Mouse (Mus musculus): Measurements from ENCODE around the gene Mon1b. TPM values are rescaled to one million over a fixed set of nuclear protein-coding genes. Genes with fewer than 3 reads are reported as not detected.

Gene Mon1b
- 11.4 and 14.3 TPM in 2 replicates for polyA plus RNA-seq (2015; fragmentation: Nextera tagmentation; extraction: Ambion mirVana)

GRCm38 (mm10) chr8:113634670-113635591, at the start of gene Mon1b:
TSS of gene Mon1b (plus strand) at chr8:113635587.
- WGBS, result under 1% methylated on average over 42 of the region's 42 CpGs
- Histone ChIP-seq H3K9ac (ENCODE audit: low read depth, low read length) (peak within 1 kb of the TSS; percentile 84), H3K4me3 (ENCODE audit: low read length) (peak within 1 kb of the TSS; percentile 75), H3K36me3 (ENCODE audit: control insufficient read depth, insufficient read depth, low read length) (peaks cover 4% of the 10 kb centered on the region; the same call in 1 of the 2 replicates), H3K9me3 (ENCODE audit: control insufficient read depth, low read length) (no peaks in the 10 kb centered on the region), H3K27ac (ENCODE audit: low read depth, low read length) (peak within 1 kb of the TSS; percentile 96), H3K4me2 (ENCODE audit: low read length) (peak within 1 kb of the TSS; percentile 98), H3K4me1 (ENCODE audit: control insufficient read depth, insufficient read depth, low read depth, low read length) (peaks cover 19% of the 10 kb centered on the region), H3K27me3 (replicated peaks; ENCODE audit: control insufficient read depth, insufficient read depth, low read length) (no peaks in the 10 kb centered on the region)
- ATAC-seq, result peak; percentile 98

- H3K9ac ChIP-seq (ENCODE audit: low read depth, low read length), result no peak overlapping the region
- 54% methylated on average over 3 of the region's 3 CpGs for WGBS
- H3K27ac ChIP-seq (ENCODE audit: low read depth, low read length), result no peak overlapping the region
- H3K9me3 ChIP-seq (ENCODE audit: control insufficient read depth, low read length), result no peaks in the 10 kb centered on the region
- H3K4me2 ChIP-seq (ENCODE audit: low read length), result no peak overlapping the region
- ATAC-seq, result no peak
- H3K27me3 ChIP-seq (replicated peaks; ENCODE audit: control insufficient read depth, insufficient read depth, low read length), result no peaks in the 10 kb centered on the region
- no peaks in the 10 kb centered on the region for H3K4me1 ChIP-seq (ENCODE audit: control insufficient read depth, insufficient read depth, low read depth, low read length)
- H3K36me3 ChIP-seq (ENCODE audit: control insufficient read depth, insufficient read depth, low read length), result no peaks in the 10 kb centered on the region
- H3K4me3 ChIP-seq (ENCODE audit: low read length), result no peak overlapping the region
These were observed 37.0 kb upstream of the Mon1b start for GRCm38 (mm10) chr8:113598401-113598800.

DNA sequence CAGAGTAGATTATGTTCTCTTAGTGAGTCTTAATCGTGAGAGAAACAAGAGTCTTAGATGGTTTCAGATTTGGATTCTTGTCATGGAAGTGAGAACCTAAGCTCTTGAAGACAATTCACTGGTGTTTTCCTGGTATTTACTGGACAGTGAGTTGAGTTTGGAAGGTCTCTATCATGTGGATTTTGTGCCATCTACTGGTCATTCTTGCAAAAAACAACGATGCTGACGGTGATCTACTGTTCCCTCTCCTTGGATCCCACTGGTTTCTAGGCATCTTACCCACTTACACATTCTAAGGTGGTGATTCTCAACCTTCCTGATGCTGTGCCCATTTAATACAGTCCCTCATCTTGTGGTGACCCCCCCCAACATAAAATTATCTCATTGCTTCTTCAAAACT, 2.8 kb upstream of the Mon1b start:
- Histone ChIP-seq H3K9me3 (ENCODE audit: control insufficient read depth, low read length) (no peaks in the 10 kb centered on the region), H3K36me3 (ENCODE audit: control insufficient read depth, insufficient read depth, low read length) (no peaks in the 10 kb centered on the region), H3K4me1 (ENCODE audit: control insufficient read depth, insufficient read depth, low read depth, low read length) (peaks cover 19% of the 10 kb centered on the region), H3K27ac (ENCODE audit: low read depth, low read length) (no peak overlapping the region), H3K27me3 (replicated peaks; ENCODE audit: control insufficient read depth, insufficient read depth, low read length) (no peaks in the 10 kb centered on the region), H3K4me3 (ENCODE audit: low read length) (no peak overlapping the region), H3K9ac (ENCODE audit: low read depth, low read length) (no peak overlapping the region), H3K4me2 (ENCODE audit: low read length) (no peak overlapping the region)
- ATAC-seq, result no peak
- 5% methylated on average over 3 of the region's 3 CpGs for WGBS

DNA sequence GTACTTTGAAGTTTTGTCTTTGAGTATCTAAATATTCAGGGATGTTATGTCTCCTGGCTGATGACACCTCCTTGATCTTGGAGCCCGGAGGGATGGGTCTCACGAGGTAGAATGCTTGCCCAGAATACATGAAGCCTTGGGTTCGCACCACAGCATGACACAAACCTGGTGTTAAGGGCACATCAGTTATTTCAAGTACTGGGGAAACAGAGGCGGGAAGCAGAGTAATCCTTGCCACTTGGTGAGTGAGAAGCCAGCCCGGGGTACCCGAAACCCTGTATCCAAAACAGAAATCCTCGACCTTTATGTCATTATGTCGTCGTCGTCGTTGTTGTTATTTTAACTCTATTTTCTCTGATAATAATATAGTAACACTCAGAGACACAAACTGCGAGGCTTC, 1.2 kb upstream of the Mon1b start:
- peak overlapping the region; percentile 62 for H3K9ac ChIP-seq (ENCODE audit: low read depth, low read length)
- ATAC-seq, result no peak
- 30% methylated on average over 12 of the region's 12 CpGs for WGBS

GRCm38 (mm10) chr8:113635592-113636279, 349 bp downstream of the Mon1b start:
- no peaks in the 10 kb centered on the region for H3K9me3 ChIP-seq (ENCODE audit: control insufficient read depth, low read length)
- peaks cover 9% of the 10 kb centered on the region; the same call in 1 of the 2 replicates for H3K36me3 ChIP-seq (ENCODE audit: control insufficient read depth, insufficient read depth, low read length)
- H3K4me3 ChIP-seq (ENCODE audit: low read length), result peak overlapping the region; percentile 75
- H3K27me3 ChIP-seq (replicated peaks; ENCODE audit: control insufficient read depth, insufficient read depth, low read length), result no peaks in the 10 kb centered on the region
- peaks cover 19% of the 10 kb centered on the region for H3K4me1 ChIP-seq (ENCODE audit: control insufficient read depth, insufficient read depth, low read depth, low read length)
- peak; percentile 73 for ATAC-seq
- H3K27ac ChIP-seq (ENCODE audit: low read depth, low read length), result peak overlapping the region; percentile 96
- WGBS, result under 1% methylated on average over 44 of the region's 44 CpGs
- H3K9ac ChIP-seq (ENCODE audit: low read depth, low read length), result peak overlapping the region; percentile 84
- peak overlapping the region; percentile 98 for H3K4me2 ChIP-seq (ENCODE audit: low read length)

More for the DNA sequence above, 1.2 kb upstream of the Mon1b start:
- Histone ChIP-seq H3K36me3 (ENCODE audit: control insufficient read depth, insufficient read depth, low read length) (peaks cover 4% of the 10 kb centered on the region; the same call in 1 of the 2 replicates), H3K9me3 (ENCODE audit: control insufficient read depth, low read length) (no peaks in the 10 kb centered on the region), H3K27me3 (replicated peaks; ENCODE audit: control insufficient read depth, insufficient read depth, low read length) (no peaks in the 10 kb centered on the region), H3K4me1 (ENCODE audit: control insufficient read depth, insufficient read depth, low read depth, low read length) (peaks cover 19% of the 10 kb centered on the region), H3K4me3 (ENCODE audit: low read length) (peak overlapping the region; percentile 75), H3K27ac (ENCODE audit: low read depth, low read length) (no peak overlapping the region; the same call in 1 of the 2 replicates), H3K4me2 (ENCODE audit: low read length) (peak overlapping the region; percentile 80)

- Histone ChIP-seq H3K9me3 (ENCODE audit: control insufficient read depth, low read length) (no peaks in the 10 kb centered on the region), H3K27ac (ENCODE audit: low read depth, low read length) (no peak overlapping the region), H3K4me2 (ENCODE audit: low read length) (peak overlapping the region; percentile 98), H3K4me1 (ENCODE audit: control insufficient read depth, insufficient read depth, low read depth, low read length) (peaks cover 19% of the 10 kb centered on the region), H3K27me3 (replicated peaks; ENCODE audit: control insufficient read depth, insufficient read depth, low read length) (no peaks in the 10 kb centered on the region), H3K4me3 (ENCODE audit: low read length) (peak overlapping the region; percentile 75), H3K9ac (ENCODE audit: low read depth, low read length) (peak overlapping the region; percentile 84), H3K36me3 (ENCODE audit: control insufficient read depth, insufficient read depth, low read length) (peaks cover 13% of the 10 kb centered on the region)
- no peak for ATAC-seq
- WGBS, result 48% methylated on average over 5 of the region's 5 CpGs
These were observed 867 bp downstream of the Mon1b start for GRCm38 (mm10) chr8:113636280-113636628.

- peaks cover 21% of the 10 kb centered on the region for H3K36me3 ChIP-seq (ENCODE audit: control insufficient read depth, insufficient read depth, low read length)
- 89% methylated on average over 8 of the region's 8 CpGs for WGBS
- H3K27ac ChIP-seq (ENCODE audit: low read depth, low read length), result no peak overlapping the region
- H3K9ac ChIP-seq (ENCODE audit: low read depth, low read length), result no peak overlapping the region
- H3K4me1 ChIP-seq (ENCODE audit: control insufficient read depth, insufficient read depth, low read depth, low read length), result peaks cover 13% of the 10 kb centered on the region
- ATAC-seq, result no peak
- H3K4me3 ChIP-seq (ENCODE audit: low read length), result no peak overlapping the region
- H3K4me2 ChIP-seq (ENCODE audit: low read length), result no peak overlapping the region
- no peaks in the 10 kb centered on the region for H3K27me3 ChIP-seq (replicated peaks; ENCODE audit: control insufficient read depth, insufficient read depth, low read length)
- H3K9me3 ChIP-seq (ENCODE audit: control insufficient read depth, low read length), result no peaks in the 10 kb centered on the region
These were observed 5.0 kb downstream of the Mon1b start for GRCm38 (mm10) chr8:113640357-113640756.

DNA sequence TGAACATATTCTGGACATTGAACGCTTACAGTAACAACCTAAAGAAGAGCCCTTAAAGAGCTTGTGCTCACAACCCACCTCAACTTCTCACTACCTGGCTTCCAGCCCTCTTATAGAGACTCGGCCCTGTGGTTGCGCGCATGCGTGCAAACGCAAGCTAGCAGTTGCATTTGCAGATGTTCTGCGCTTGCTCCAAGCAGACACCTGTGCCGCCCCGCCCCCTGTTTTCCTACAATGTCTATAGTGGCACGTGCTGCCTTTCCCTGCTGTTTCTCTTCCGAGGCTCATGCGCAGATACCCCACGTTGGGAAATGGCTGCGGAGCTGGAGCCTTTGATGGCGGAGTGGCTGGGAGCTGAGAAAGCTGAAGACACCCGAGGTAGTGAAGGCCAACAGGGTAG, 7.5 kb downstream of the Mon1b start, which contains the start of gene Syce1l:
Syce1l (plus strand) TSS at position 288 of the 400 bp plus-strand sequence.
- WGBS, result 93% methylated on average over 16 of the region's 16 CpGs
- no peaks in the 10 kb centered on the region for H3K4me1 ChIP-seq (ENCODE audit: control insufficient read depth, insufficient read depth, low read depth, low read length)
- H3K9me3 ChIP-seq (ENCODE audit: control insufficient read depth, low read length), result no peaks in the 10 kb centered on the region
- ATAC-seq, result no peak
- no peaks in the 10 kb centered on the region for H3K27me3 ChIP-seq (replicated peaks; ENCODE audit: control insufficient read depth, insufficient read depth, low read length)
- no peak within 1 kb of the TSS for H3K9ac ChIP-seq (ENCODE audit: low read depth, low read length)
- no peak within 1 kb of the TSS for H3K4me2 ChIP-seq (ENCODE audit: low read length)
- peaks cover 21% of the 10 kb centered on the region for H3K36me3 ChIP-seq (ENCODE audit: control insufficient read depth, insufficient read depth, low read length)
- H3K27ac ChIP-seq (ENCODE audit: low read depth, low read length), result no peak within 1 kb of the TSS
- no peak within 1 kb of the TSS for H3K4me3 ChIP-seq (ENCODE audit: low read length)

Measured in hindbrain, embryonic 16.5 days (tissue).